Mouse (Mus musculus) small intestine, adult 2 months (tissue): ENCODE measurements at regions not wholly inside any gene's neighbourhood (a gene's known extent, or its start where the extent isn't known, plus 50 kb on each side); places are given as distances from the start of the nearest gene placed in this dataset.

Experiments used
- CTCF ChIP-seq: fragments of 200-500 bp; IDR thresholded peaks from 2 replicates; pipeline ENCODE4 v1.5.1; 2012; ENCODE audit warnings: low read depth, mild to moderate bottlenecking, control low read depth, inconsistent platforms, low read length, moderate library complexity, mixed read lengths; ENCODE audit not compliant: insufficient replicate concordance, insufficient read length; ENCODE audit errors: extremely low read depth
- POLR2A ChIP-seq: fragments of 200-500 bp; IDR thresholded peaks from 2 replicates; pipeline ENCODE4 v1.6.1; 2012; ENCODE audit warnings: low read depth, mild to moderate bottlenecking, control low read depth, inconsistent platforms, low read length, moderate library complexity

DNA sequence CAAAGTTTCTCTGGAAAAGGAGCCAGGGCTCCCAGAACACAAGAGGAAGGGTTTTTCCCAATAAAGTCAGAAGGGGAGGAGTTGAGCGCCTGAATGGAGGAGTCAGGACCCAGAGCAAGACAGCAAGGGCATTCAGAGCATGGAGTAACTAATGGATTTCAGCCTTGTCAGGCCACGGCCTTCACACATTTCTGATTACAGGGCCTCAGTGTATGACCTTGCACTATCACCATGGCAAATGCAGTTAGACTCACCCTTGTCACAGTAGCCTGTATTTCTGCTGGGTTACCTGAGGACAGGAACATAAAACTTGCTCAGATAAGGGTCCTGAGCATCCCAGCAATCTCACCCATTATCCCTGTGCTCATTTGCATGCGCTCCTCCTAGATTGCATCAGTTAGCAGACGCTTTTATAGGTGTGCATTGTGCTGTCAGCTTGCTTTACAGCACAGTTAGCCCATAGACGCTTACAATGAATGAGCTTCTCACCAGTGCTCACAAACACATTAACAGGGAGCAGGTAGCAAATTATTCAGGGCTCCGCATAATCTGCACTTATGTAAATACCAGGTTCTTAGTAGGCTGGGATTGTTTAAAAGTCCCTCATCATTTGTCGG lies 547.4 kb downstream of the Insc start:
- no peak for TF ChIP-seq CTCF
- TF ChIP-seq POLR2A: no peak
